Mouse (Mus musculus): Measurements from ENCODE around the gene Pxylp1.

GRCm38 (mm10) chr9:96853300-96854186, 38.9 kb downstream of the Pxylp1 start:
- TF ChIP-seq ZNF384 (IDR thresholded peaks at IDR 0.05; ENCODE audit: low read depth, low read length) (no peak), ZC3H11A (IDR thresholded peaks at IDR 0.05; ENCODE audit: borderline replicate concordance, low read depth, low read length) (no peak), CHD2 (IDR thresholded peaks at IDR 0.05; ENCODE audit: low read depth, low read length) (no peak), HCFC1 (IDR thresholded peaks at IDR 0.05; ENCODE audit: borderline replicate concordance, insufficient read depth, low read length) (no peak), MAFK (IDR thresholded peaks at IDR 0.05; ENCODE audit: insufficient read depth, low read depth, low read length) (no peak)

Data from ES-E14 (cell line).